Mouse (Mus musculus) E14TG2a.4 (cell line): Measurements from ENCODE around the gene Hacd1.

Experiments used
- CTCF ChIP-seq: conservative IDR thresholded peaks from 2 replicates; pipeline ENCODE4 v1.5.1; 2014; ENCODE audit warnings: low read length
- NANOG ChIP-seq: IDR thresholded peaks from 2 replicates; pipeline ENCODE4 v1.6.1; 2014; ENCODE audit warnings: borderline replicate concordance, low read length, mixed read lengths
- POU5F1 ChIP-seq: IDR thresholded peaks from 2 replicates; pipeline ENCODE4 v1.6.1; 2014; ENCODE audit warnings: low read length, borderline replicate concordance

DNA sequence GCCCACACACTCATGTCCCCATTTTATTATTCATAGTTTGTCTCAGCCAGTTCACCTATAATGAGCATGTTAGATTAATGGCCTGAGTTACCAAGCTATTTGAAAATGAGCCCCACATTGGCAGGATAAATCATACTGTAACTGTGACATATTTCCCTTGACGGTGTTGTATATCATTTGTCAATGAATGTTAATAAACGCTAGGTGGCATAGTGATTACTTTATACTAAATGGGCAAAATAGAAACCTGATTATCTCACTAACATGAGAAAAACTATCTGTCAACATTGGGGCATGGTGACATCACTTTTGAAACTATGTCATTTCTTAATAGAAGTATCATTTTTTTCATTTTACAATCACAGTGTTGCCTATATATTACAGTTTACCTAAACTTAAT is 198.5 kb downstream of the Hacd1 start:
- no peak for TF ChIP-seq CTCF
- TF ChIP-seq NANOG = no peak
- no peak for TF ChIP-seq POU5F1
